Mouse (Mus musculus) embryonic facial prominence, embryonic 13.5 days (tissue): ENCODE data around the gene Mgrn1. TPM values are rescaled to one million over a fixed set of nuclear protein-coding genes. Genes with fewer than 3 reads are reported as not detected.
A peak's percentile ranks its signal among the peaks of the same experiment; 100 is the strongest.

Experiments used
- ATAC-seq: fragments of 200-750 bp; cut with Nextera tagmentation; 2 replicates; pipeline ENCODE4 v1.8.0; 2017; ENCODE audit warnings: low read depth; ENCODE audit not compliant: insufficient number of reproducible peaks, insufficient read depth, low FRiP score, low TSS enrichment
- H3K27ac ChIP-seq: fragments of 300-500 bp; sonication (generic); 2 replicates; pipeline ENCODE4 v1.5.1; 2015; ENCODE audit warnings: moderate library complexity, mild to moderate bottlenecking, inconsistent platforms
- H3K27me3 ChIP-seq: fragments of 300-500 bp; sonication (generic); 2 replicates; pipeline ENCODE4 v1.6.1; 2015; ENCODE audit warnings: mild to moderate bottlenecking, inconsistent platforms
- H3K36me3 ChIP-seq: fragments of 300-500 bp; sonication (generic); 2 replicates; pipeline ENCODE4 v1.6.1; 2015; ENCODE audit warnings: mild to moderate bottlenecking, inconsistent platforms
- H3K4me1 ChIP-seq: fragments of 300-500 bp; sonication (generic); 2 replicates; pipeline ENCODE4 v1.6.1; 2015; ENCODE audit warnings: inconsistent platforms
- H3K4me2 ChIP-seq: fragments of 300-500 bp; sonication (generic); 2 replicates; pipeline ENCODE4 v1.6.1; 2015; ENCODE audit warnings: moderate library complexity, mild to moderate bottlenecking, inconsistent platforms
- H3K4me3 ChIP-seq: fragments of 300-500 bp; sonication (generic); 2 replicates; pipeline ENCODE4 v1.5.1; 2015; ENCODE audit warnings: mild to moderate bottlenecking, inconsistent platforms
- H3K9ac ChIP-seq: fragments of 300-500 bp; sonication (generic); 2 replicates; pipeline ENCODE4 v1.6.1; 2015; ENCODE audit warnings: mild to moderate bottlenecking, inconsistent platforms
- H3K9me3 ChIP-seq: fragments of 300-500 bp; sonication (generic); 2 replicates; pipeline ENCODE4 v1.6.1; 2016; ENCODE audit warnings: inconsistent platforms
- WGBS: fragments of 180-500 bp; shearing (Covaris S2); methylation state at CpG from one replicate; pipeline ENCODE4 v1.1.7; 2015; ENCODE audit warnings: mixed read lengths; 5-methylcytosine and 5-hydroxymethylcytosine counted together
- polyA plus RNA-seq: library from polyadenylated mRNA; unstranded; fragments of >200 nt; fragmentation: Nextera tagmentation; extraction: Ambion mirVana; gene quantifications from 2 replicates; pipeline ENCODE4 v1.2.1, GENCODE M21; 2015

The Mgrn1 gene
- polyA plus RNA-seq, 1 experiment from 2014 or later, result 87.7 TPM

DNA sequence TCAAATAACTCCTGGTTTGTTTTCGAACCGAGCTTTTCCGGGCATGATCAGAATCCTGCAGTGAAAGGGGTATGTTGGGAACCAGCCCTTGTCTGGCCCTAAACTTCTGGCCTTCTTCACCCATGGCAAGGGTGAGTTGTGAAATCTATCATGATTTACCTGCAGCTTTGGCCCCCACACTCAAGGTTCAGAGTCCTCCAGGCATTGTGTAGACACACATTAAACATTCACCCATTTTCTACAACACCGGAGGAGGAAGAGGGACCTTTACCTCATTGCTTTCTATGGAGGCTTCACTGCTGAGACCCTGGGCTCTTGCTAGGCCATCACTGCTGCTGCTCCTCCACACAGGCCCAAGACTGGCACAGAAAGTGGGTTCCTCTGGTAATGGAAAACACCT, 61.3 kb downstream of the Mgrn1 start:
- Histone ChIP-seq H3K4me2 (no peak overlapping the region), H3K27me3 (no peaks in the 10 kb centered on the region), H3K27ac (no peak overlapping the region), H3K4me1 (no peaks in the 10 kb centered on the region), H3K9me3 (no peaks in the 10 kb centered on the region), H3K9ac (no peak overlapping the region), H3K36me3 (peaks cover 87% of the 10 kb centered on the region), H3K4me3 (no peak overlapping the region)
- ATAC-seq, result no peak
- 93% methylated on average over 4 of the region's 4 CpGs for WGBS

DNA sequence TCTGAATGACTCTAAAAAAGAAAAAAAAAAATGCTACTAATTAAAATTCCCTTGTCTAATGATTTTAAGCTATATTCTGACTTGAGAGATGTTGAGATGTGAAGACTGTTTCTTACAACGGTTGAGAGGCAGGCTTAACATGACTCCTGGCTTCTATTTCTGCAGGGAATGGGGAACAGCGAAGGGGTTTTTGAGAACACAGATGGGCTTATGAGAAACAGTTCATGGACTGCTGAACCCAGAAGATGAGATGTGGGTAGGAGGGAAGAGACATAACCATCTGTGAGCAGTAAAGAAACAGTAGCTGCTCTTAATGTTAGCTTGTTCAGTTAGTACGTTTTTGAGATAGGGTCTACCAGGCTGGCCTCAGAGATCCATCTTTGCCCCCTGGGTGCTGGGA, 70.6 kb downstream of the Mgrn1 start:
- ATAC-seq, result no peak
- Histone ChIP-seq H3K27ac (no peak overlapping the region), H3K36me3 (peaks cover 85% of the 10 kb centered on the region), H3K4me2 (no peak overlapping the region), H3K9ac (no peak overlapping the region), H3K27me3 (no peaks in the 10 kb centered on the region), H3K9me3 (no peaks in the 10 kb centered on the region), H3K4me1 (no peaks in the 10 kb centered on the region), H3K4me3 (no peak overlapping the region)
- WGBS, result 90% methylated on average over 3 of the region's 3 CpGs

DNA sequence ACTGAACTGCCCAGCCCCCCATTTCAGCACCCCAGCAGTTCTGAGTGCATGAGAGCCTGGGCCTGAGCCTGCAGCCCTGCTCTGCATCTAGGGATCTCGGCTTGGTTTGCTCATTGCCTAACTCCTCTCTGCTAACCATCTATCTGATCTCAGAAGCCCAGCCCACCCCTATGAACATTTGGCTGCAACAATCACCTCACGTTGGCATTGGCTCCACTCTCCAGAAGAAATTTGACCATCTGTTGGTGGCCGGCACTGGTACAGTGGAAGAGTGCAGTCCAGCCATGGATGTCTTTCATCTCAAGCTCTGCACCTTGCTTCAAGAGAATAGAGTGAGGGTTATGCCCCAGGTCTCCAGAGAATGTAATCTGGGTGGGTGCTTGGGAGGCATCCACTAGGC, 71.4 kb downstream of the Mgrn1 start:
- H3K4me2 ChIP-seq, result no peak overlapping the region
- H3K4me3 ChIP-seq, result no peak overlapping the region
- H3K27ac ChIP-seq, result no peak overlapping the region
- peaks cover 6% of the 10 kb centered on the region for H3K4me1 ChIP-seq
- peaks cover 76% of the 10 kb centered on the region for H3K36me3 ChIP-seq
- no peaks in the 10 kb centered on the region for H3K27me3 ChIP-seq
- H3K9me3 ChIP-seq, result no peaks in the 10 kb centered on the region
- 91% methylated on average over 3 of the region's 3 CpGs for WGBS
- no peak overlapping the region for H3K9ac ChIP-seq
- no peak for ATAC-seq

GRCm38 (mm10) chr16:4960260-4960659, 74.2 kb downstream of the Mgrn1 start:
- WGBS, result 89% methylated on average over 8 of the region's 8 CpGs

DNA sequence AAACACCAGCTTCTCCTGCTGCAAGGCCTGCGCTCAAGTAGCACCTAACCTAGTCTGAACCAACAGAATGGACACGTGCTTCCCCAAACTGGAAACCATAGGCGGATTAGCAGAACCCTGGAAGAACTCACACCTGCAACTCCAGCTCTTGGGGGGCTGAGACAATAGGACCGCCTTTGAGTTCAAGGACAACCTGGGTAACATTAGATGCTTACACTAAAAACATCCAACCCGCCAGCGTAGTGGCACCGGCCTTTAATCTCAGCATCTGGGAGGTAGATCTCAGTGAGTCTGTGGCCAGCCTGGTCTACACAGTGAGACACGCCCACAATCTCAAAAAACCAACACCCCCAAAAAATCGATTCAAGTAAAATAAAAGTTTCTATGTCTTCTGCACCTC, 77.3 kb downstream of the Mgrn1 start:
- peaks cover 22% of the 10 kb centered on the region for H3K36me3 ChIP-seq
- H3K9me3 ChIP-seq, result no peaks in the 10 kb centered on the region
- H3K4me2 ChIP-seq, result peak overlapping the region; percentile 84
- peaks cover 22% of the 10 kb centered on the region for H3K4me1 ChIP-seq
- H3K9ac ChIP-seq, result peak overlapping the region; percentile 94
- H3K4me3 ChIP-seq, result peak overlapping the region; percentile 95
- H3K27ac ChIP-seq, result peak overlapping the region; percentile 87; the same call in 1 of the 2 replicates
- H3K27me3 ChIP-seq, result no peaks in the 10 kb centered on the region
- 35% methylated on average over 9 of the region's 9 CpGs for WGBS
- ATAC-seq, result no peak

More at GRCm38 (mm10) chr16:4960260-4960659, 74.2 kb downstream of the Mgrn1 start:
- Histone ChIP-seq H3K4me1 (peaks cover 20% of the 10 kb centered on the region), H3K9me3 (no peaks in the 10 kb centered on the region), H3K4me3 (no peak overlapping the region), H3K9ac (no peak overlapping the region), H3K4me2 (no peak overlapping the region), H3K36me3 (peaks cover 48% of the 10 kb centered on the region), H3K27me3 (no peaks in the 10 kb centered on the region), H3K27ac (no peak overlapping the region)
- ATAC-seq, result no peak

DNA sequence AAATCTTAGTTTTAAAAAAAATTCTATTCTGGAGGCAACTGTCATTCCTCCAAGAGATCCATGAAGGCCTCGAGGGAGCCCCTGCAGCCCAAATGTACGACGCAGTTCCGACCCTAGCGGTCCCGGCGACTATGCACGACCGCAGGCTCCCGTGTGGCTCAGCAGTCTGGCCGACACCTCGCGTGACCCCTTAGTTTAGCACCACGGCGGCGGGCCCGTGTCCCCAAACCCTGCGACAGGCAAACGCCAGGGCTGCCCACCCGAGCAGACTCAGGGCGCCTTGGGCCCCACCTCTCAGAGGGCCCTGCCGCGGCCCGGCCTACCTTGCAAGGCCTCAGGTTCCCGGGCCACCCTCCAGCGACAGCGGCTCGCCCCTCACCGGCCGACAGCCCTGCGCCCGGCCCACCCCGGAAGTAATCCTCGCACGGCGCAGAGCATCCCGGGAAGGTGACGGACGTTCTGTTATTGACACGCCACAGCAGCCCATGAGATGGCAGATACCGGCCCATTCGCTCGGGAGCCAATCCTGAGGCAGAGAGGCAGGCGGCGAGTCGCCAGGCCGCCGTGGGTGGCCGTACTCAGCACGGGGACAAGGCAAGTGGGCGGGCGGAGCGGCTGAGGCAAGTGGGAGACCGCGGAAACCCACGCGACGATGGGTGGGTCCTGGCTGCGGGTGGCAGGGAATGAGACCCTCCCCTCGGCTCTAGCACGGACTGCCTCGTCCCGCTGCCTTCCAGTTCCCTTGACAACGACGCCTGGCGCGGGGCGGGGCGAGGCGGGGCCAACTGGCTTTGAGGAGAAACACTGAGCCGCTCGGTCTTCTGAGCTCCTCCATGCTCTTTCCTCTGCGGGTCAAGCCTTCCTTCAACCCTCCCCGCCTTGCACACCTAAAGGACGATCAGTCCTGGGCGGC, 78.0 kb downstream of the Mgrn1 start, which contains the start of gene Anks3:
Gene Anks3 (minus strand): TSS at position 409 of the 913 bp plus-strand sequence.
- H3K4me2 ChIP-seq, result peak within 1 kb of the TSS; percentile 84
- peaks cover 19% of the 10 kb centered on the region for H3K36me3 ChIP-seq
- WGBS, result under 1% methylated on average over 76 of the region's 76 CpGs
- no peaks in the 10 kb centered on the region for H3K27me3 ChIP-seq
- H3K9ac ChIP-seq, result peak within 1 kb of the TSS; percentile 94
- peak within 1 kb of the TSS; percentile 95 for H3K4me3 ChIP-seq
- ATAC-seq, result peak; percentile 98
- H3K4me1 ChIP-seq, result peaks cover 22% of the 10 kb centered on the region
- peak within 1 kb of the TSS; percentile 87 for H3K27ac ChIP-seq
- no peaks in the 10 kb centered on the region for H3K9me3 ChIP-seq

- ATAC-seq, result no peak; the same call in 1 of the 2 replicates
- Histone ChIP-seq H3K9ac (peak overlapping the region; percentile 94), H3K4me3 (peak overlapping the region; percentile 95), H3K9me3 (no peaks in the 10 kb centered on the region), H3K4me2 (peak overlapping the region; percentile 84), H3K4me1 (peaks cover 22% of the 10 kb centered on the region), H3K36me3 (peaks cover 11% of the 10 kb centered on the region; the same call in 1 of the 2 replicates), H3K27me3 (no peaks in the 10 kb centered on the region), H3K27ac (peak overlapping the region; percentile 87; the same call in 1 of the 2 replicates)
- 22% methylated on average over 13 of the region's 13 CpGs for WGBS
These were observed 78.8 kb downstream of the Mgrn1 start for GRCm38 (mm10) chr16:4964731-4965391.

DNA sequence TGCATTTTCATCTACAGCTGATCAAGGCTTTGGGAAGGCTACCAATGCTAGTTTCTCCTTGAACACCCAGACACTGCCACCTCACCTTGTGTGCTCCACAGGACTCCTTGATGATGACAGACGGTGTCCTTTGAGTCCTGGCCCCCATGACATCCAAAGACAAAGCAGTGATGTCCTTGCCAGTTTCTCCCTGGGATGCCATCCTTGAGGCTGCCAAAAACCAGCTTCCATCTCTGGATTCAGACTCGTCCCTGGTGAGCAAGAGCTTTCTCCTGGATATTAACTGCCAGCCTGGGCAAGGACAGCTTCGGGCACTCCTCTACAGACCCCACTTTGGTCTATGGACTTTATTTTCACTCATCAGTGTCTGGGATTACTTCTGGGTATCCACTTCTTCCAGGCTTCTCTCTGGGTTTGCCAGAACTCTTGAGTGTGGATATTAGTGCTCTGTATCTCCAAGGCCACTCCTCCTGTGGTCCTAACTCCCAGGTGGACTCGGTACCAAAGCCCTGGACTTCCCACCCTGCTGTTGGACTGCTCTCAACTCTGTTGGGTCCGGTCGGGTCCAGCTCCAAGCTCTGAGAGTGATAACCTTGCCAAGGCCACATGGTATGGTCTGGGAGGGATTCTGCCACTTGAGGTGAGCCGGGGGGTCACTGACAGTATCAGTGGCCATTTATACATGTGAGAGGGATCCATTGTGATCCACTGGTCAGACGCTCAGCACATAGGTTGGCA, 79.5 kb downstream of the Mgrn1 start:
- Histone ChIP-seq H3K9ac (peak overlapping the region; percentile 40; the same call in 1 of the 2 replicates), H3K36me3 (0 out of 2 replicates have a peak, but pooled peaks cover 4% of the 10 kb centered on the region), H3K4me1 (peaks cover 22% of the 10 kb centered on the region), H3K4me2 (peak overlapping the region; percentile 84; the same call in 1 of the 2 replicates), H3K9me3 (no peaks in the 10 kb centered on the region), H3K27me3 (no peaks in the 10 kb centered on the region), H3K4me3 (no peak overlapping the region), H3K27ac (no peak overlapping the region)
- ATAC-seq, result no peak
- 90% methylated on average over 8 of the region's 8 CpGs for WGBS

DNA sequence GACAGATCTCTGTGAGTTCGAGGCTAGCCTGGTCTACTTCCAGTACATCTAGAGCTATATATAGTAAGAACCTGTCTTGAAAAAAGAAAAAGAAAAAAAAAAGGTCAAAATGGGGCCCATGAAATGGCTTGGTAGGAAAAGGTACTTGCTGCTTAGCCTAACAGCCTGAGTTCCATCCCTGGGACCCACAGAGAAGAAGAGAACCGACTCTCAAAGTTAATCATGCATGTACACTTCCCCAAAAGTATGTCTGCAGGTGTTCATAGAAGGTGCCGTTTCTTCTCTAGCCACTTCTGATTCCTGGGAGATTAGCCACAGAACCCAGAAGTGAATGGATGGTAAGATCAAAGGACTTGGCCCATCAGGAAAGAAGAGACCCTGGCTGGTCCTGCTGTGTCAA, 82.4 kb downstream of the Mgrn1 start:
- Histone ChIP-seq H3K4me3 (no peak overlapping the region), H3K9ac (no peak overlapping the region), H3K27me3 (no peaks in the 10 kb centered on the region), H3K36me3 (no peaks in the 10 kb centered on the region), H3K4me1 (peaks cover 5% of the 10 kb centered on the region), H3K4me2 (no peak overlapping the region), H3K9me3 (no peaks in the 10 kb centered on the region), H3K27ac (no peak overlapping the region)
- WGBS, result 76% methylated on average over 3 of the region's 3 CpGs
- ATAC-seq, result no peak

GRCm38 (mm10) chr16:4969055-4969843, 83.2 kb downstream of the Mgrn1 start:
- Histone ChIP-seq H3K4me3 (no peak overlapping the region), H3K27ac (no peak overlapping the region), H3K4me1 (peaks cover 5% of the 10 kb centered on the region), H3K36me3 (no peaks in the 10 kb centered on the region), H3K9ac (no peak overlapping the region), H3K9me3 (no peaks in the 10 kb centered on the region), H3K4me2 (no peak overlapping the region), H3K27me3 (no peaks in the 10 kb centered on the region)
- WGBS, result 89% methylated on average over 5 of the region's 5 CpGs
- no peak for ATAC-seq
